Mouse (Mus musculus): ENCODE data around the gene Fam114a1.

- TF ChIP-seq CTCF (IDR thresholded peaks at IDR 0.05; ENCODE audit: borderline replicate concordance, insufficient read depth, low read length) (no peak), POLR2A (IDR thresholded peaks at IDR 0.05; ENCODE audit: low read depth, low read length) (no peak)
Observed at GRCm38 (mm10) chr5:65059806-65060205, 89.9 kb downstream of the Fam114a1 start.
